Mouse (Mus musculus): ENCODE results near the gene Mef2c. TPM values are rescaled to one million over a fixed set of nuclear protein-coding genes. Genes with fewer than 3 reads are reported as not detected.

The Mef2c gene
- total and polyA plus RNA-seq, 3 experiments: 99.9 to 159 (median 107) TPM

DNA sequence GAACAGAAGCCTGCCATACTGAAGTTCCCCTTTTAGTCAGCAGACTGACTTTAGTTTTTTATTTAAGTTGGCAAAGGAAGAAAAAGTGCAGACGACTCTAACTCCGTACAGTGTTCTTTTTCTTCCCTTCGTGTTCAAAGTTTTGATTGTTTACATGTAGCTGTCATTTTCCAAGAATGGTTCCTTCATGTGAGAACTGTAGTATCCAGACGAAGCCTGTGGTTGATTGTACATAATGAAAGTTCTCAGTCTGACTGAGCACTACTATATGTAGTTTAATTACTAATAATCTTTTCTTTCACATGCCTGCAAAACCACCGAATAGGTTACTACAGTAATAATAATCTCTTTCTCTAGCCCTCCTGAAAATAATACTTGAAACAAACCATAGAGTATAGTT, 68.6 kb downstream of the Mef2c start:
- DNase-seq (ENCODE audit: extremely low read depth): peak; percentile 57
- dilution Hi-C loops (cut with MboI; ENCODE audit: extremely low pct_ligation_motif_present, extremely low pct_unique_long_range_greater_than_20kb, low sequenced_read_pairs): no loop called here
- TF ChIP-seq ETS1 (conservative IDR thresholded peaks at IDR 0.05; ENCODE audit: low read depth, low read length): peak; percentile 90
- peak; percentile 94 for TF ChIP-seq BHLHE40 (IDR thresholded peaks at IDR 0.05; ENCODE audit: low read depth, low read length)
- TF ChIP-seq NRF1 (IDR thresholded peaks at IDR 0.05; ENCODE audit: low read depth, low read length): no peak
- TF ChIP-seq CHD2 (IDR thresholded peaks at IDR 0.05; ENCODE audit: low read length): peak; percentile 74
- TF ChIP-seq EP300 (IDR thresholded peaks at IDR 0.05; ENCODE audit: low read length): peak; percentile 98
- no peak for TF ChIP-seq USF2 (conservative IDR thresholded peaks at IDR 0.05; ENCODE audit: low read depth, low read length)
- TF ChIP-seq JUND (conservative IDR thresholded peaks at IDR 0.05; ENCODE audit: low read depth, low read length): peak; percentile 97
- TF ChIP-seq TBP (conservative IDR thresholded peaks at IDR 0.05; ENCODE audit: low read depth, low read length): no peak
- TF ChIP-seq PAX5 (IDR thresholded peaks at IDR 0.05; ENCODE audit: low read length): no peak
- TF ChIP-seq RCOR1 (conservative IDR thresholded peaks at IDR 0.05; ENCODE audit: low read depth, low read length): peak; percentile 94
- no peak for TF ChIP-seq RAD21 (IDR thresholded peaks at IDR 0.05; ENCODE audit: low read depth, low read length)
- no peak for TF ChIP-seq USF1 (IDR thresholded peaks at IDR 0.05; ENCODE audit: low read depth, low read length)
- TF ChIP-seq MAX (IDR thresholded peaks at IDR 0.05; ENCODE audit: low read length): peak; percentile 30; the same call in 1 of the 2 replicates
- peak; percentile 59; the same call in 1 of the 2 replicates for TF ChIP-seq TCF12 (IDR thresholded peaks at IDR 0.05; ENCODE audit: low read depth, low read length)
- TF ChIP-seq KAT2A (IDR thresholded peaks at IDR 0.05; ENCODE audit: insufficient replicate concordance, low read length): no peak
- peak; percentile 97 for TF ChIP-seq MEF2A (IDR thresholded peaks at IDR 0.05; ENCODE audit: borderline replicate concordance, low read depth, low read length)
- peak; percentile 89 for TF ChIP-seq CHD1 (IDR thresholded peaks at IDR 0.05; ENCODE audit: low read depth, low read length)
- TF ChIP-seq ZMIZ1 (IDR thresholded peaks at IDR 0.05; ENCODE audit: low read depth, low read length): no peak; the same call in 1 of the 2 replicates
- peak; percentile 94 for TF ChIP-seq SIN3A (IDR thresholded peaks at IDR 0.05; ENCODE audit: low read length)
- TF ChIP-seq JUN (IDR thresholded peaks at IDR 0.05; ENCODE audit: insufficient read depth, low read depth, low read length): peak; percentile 94
- peak; percentile 72 for TF ChIP-seq MAFK (IDR thresholded peaks at IDR 0.05; ENCODE audit: insufficient replicate concordance, low read length)
- TF ChIP-seq IRF4 (IDR thresholded peaks at IDR 0.05; ENCODE audit: low read depth, low read length): peak; percentile 98
- TF ChIP-seq MYC (IDR thresholded peaks at IDR 0.05; ENCODE audit: low read depth, low read length): peak; percentile 78; the same call in 1 of the 2 replicates
- no peak; the same call in 1 of the 2 replicates for TF ChIP-seq HCFC1 (IDR thresholded peaks at IDR 0.05; ENCODE audit: low read depth, low read length)
- no peak; the same call in none of the 2 replicates for TF ChIP-seq ZNF384 (IDR thresholded peaks at IDR 0.05; ENCODE audit: low read depth, low read length)
- TF ChIP-seq MXI1 (IDR thresholded peaks at IDR 0.05; ENCODE audit: low read depth, low read length): peak; percentile 68
- Histone ChIP-seq H3K27ac (ENCODE audit: insufficient read depth, low read depth) (peak overlapping the region; percentile 71), H3K4me2 (ENCODE audit: insufficient read depth, low read depth, poor library complexity, severe bottlenecking) (peak overlapping the region; percentile 75), H3K36me3 (replicated peaks in 1 of 2; ENCODE audit: control insufficient read depth in 1 of 2, insufficient read depth in 1 of 2, low read length in 1 of 2) (peaks cover 3 to 14% of the 10 kb centered on the region in 2 experiments), H3K79me2 (replicated peaks; ENCODE audit: control insufficient read depth, extremely low read depth, insufficient read depth, poor library complexity, severe bottlenecking) (peaks cover 56% of the 10 kb centered on the region), H3K9ac (ENCODE audit: insufficient read depth, low read depth) (peak overlapping the region; percentile 89), H3K9me3 (replicated peaks; ENCODE audit: low read length) (no peaks in the 10 kb centered on the region), H3K4me1 (ENCODE audit: control insufficient read depth in 1 of 2, insufficient read depth in 2 of 2) (peaks cover 5 to 61% of the 10 kb centered on the region in 2 experiments; a peak in 3 of 4 replicates), H3K4me3 (replicated peaks in 1 of 3; ENCODE audit: low read depth in 2 of 3, low read length in 2 of 3, poor library complexity in 1 of 3) (peak overlapping the region in 1 of 3 experiments; percentile 36), H3K27me3 (replicated peaks) (no peaks in the 10 kb centered on the region)
- in situ Hi-C loops (cut with MboI; ENCODE audit: low pct_ligation_motif_present, low pct_unique_long_range_greater_than_20kb, low sequenced_read_pairs): no loop called here

All from CH12.LX (cell line).